Mouse (Mus musculus) brain, adult 2 months (tissue): Measurements from ENCODE around the gene Retreg2.
A peak's percentile ranks its signal among the peaks of the same experiment; 100 is the strongest.

Experiments
- DNase-seq: peaks from one replicate; pipeline ENCODE4 v3.0.0; 2011; ENCODE audit warnings: low read depth, low spot score

Gene Retreg2

DNA sequence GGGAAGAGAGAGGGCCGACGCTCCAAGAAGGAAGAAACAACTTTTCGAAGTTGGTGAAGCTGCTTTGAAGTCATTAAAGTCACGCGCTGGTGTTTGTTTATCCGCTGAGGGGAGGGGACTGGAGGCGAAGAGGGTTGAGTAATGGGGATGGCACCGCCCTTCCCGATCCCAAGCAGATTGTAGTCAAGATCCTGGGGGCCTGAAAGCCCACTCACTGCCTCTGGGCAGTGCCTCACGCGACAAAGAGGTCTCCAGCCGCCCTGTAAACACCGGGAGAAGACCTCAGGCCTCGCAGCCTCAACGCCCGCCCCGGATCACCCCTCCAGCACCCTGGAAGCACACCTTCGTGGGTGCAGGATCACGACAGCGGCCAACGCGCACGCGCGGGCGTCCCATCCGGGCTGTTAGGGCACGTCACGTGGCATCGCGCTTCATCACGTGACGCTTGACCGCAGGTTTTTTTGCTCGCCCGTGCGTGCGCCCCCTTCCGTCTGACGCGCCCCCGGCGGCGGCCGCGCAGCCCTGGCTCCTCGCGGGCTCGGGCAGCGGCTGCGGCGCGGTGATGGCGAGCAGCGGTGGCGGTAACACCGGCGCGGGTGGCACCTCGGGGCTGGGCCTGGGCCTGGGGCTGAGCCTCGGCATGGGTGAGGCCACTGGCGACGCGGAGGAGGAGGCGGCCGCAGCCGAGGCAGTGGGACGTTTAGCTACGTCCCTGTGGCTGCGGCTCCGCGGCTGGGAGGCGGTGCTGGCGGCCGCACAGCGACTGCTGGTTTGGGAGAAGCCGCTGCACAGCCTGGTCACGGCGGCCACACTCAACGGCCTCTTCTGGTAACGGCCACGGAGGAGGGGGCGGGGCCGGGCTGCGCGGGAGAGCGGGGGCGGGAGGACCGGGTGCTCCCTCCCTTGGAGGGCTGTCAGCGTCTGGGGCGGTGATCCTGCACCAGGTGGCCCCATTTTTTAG, at the start of gene Retreg2, which contains the start of gene Cnppd1:
Gene Retreg2, plus strand, starts transcription at position 478 of the 961 bp plus-strand sequence.
Gene Cnppd1, minus strand, starts transcription at position 411 of the 961 bp plus-strand sequence.
- peak; percentile 98 for DNase-seq

DNA sequence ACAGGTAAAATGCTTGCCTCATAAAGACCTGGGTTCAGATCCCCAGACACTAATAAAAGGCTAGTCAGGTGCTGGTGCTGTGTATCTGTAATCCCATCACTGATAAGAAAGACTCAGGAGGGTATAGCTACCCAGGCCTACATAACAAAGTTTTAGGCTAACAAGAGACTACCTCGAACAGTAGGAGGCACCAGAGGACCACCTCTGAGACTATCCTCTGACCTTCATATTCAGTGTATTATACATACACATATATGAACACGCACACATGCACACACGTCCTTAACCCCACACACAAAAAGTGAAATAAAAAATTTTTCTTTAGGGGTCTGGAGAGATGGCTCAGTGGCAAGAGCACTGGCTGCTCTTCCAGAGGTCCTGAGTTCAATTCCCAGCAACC, 20.4 kb upstream of the Retreg2 start:
- no peak for DNase-seq

DNA sequence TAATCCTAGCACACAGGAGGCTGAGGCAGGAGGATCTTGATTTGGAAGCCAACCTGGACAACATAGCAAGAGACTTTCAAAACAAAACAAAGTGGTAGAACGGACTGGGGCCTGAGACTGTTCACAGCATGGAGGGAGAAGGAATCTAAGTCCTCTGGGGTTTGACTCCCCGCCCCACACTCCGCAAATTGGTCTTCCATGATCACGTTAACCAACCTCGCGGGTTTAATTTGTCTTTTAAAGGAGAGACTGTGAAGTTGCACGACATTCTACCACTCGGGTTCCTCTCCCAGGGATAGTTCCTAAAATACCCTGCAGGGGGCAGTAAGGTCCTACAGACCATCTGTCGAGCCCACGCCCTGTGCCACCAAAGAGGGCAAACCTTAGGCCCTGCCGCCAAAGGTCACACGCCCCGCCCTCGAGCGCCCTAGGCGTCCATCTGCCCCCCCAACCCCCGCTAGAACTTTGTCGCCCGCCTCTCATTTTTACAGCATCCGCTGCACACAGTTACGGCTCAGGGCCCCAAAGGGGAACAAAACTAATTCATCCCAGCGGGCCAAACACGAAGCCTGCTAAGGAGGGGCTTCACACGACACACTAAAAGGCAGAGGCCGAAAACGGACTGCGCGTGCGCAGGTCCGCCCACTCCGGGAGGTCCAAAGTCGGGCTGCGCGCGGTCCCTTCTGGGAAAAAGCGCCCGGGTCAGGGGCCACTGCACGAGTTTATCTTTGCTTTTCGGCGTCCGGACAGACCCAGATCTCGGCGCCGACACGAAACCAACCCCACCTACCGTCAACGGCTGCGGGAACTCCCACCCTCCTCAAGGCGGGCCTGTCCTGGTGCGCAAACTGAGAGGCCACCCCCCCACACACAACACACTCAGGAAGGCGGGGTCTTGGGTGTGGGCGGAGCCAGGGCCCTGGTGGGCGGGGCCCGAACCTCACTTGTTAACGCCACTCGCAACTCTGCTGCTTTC, 17.9 kb upstream of the Retreg2 start, which contains the start of gene Nhej1:
Gene Nhej1, minus strand, starts transcription at position 855 of the 976 bp plus-strand sequence.
- peak; percentile 97 for DNase-seq

DNA sequence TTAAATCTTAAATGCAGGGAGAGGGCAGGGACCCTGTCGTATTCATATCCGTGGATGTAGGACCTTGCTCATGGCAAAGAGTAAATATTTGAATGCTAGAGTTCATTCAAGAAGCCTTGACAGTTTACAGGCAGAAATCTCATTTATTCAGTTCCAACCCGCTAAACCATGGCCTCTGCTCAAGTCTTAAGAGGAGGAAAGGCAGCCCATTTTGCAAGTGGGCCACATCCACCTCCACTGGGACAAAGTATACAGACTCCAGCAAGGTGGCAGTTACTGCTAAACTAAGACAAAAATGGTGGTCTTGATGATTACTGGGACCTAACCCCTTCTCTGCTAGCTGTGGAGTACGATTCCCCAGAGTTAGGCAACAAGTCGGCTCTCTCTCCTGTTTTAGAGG, 17.2 kb upstream of the Retreg2 start:
- no peak for DNase-seq

DNA sequence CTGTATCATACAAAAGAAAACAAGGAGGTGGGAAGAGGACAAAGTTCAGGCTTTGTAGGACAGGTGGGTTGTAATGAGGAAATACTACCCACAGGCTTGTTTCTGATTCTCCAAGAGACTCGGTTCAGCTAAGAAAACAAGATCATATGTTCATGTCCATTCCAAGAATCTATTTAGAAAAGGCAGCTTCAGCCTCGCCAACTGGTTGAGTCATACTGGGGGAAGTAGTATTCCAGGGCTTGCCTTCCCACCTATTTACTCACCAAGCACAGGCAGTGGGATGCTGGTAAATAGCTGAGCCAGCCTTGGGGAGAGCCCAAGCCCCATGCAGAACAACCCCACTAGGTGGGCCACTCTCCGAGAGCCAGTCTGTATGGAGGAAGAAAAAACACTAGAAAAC, 13.9 kb upstream of the Retreg2 start:
- DNase-seq, result peak; percentile 79

DNA sequence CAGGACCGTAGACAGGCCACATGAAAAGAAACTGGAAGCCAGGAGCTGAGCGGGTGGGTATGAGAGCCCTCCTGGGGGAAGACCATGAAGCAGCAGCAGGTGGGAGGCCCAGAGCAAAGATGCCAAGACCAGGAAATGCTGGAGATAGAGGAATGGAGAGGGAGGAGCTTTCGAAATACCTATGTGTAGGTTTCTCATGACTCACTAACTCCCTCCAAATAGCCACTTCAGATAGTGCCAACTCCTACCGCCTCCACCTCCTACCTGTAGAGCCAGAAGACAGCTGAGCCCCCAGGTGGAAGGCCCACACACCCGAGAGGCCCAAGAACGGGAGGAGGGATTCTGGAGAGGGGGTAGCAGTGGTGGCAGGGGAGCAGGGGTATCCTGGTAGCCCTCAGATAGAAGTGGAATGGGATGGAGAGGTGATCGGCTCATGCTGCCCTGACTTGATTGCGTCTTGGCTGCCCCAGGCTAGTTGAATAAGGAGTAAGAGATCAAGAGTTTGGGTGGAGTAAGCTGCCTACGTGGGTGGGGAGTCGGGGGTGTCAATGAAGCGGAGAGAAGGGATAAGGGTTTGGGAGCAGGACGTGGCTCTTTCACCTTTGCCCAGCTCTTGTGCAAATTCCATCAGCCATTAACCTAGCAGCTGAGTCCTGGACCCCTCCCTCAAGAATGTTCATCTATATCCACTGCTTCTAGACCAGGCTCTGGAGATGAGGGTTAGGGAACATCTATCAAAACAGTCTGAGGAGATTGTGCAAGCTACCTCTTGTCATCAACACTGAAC, 9.0 kb upstream of the Retreg2 start, which contains the start of gene Slc23a3:
Gene Slc23a3, minus strand, starts transcription at position 470 of the 787 bp plus-strand sequence.
- peak; percentile 55 for DNase-seq

DNA sequence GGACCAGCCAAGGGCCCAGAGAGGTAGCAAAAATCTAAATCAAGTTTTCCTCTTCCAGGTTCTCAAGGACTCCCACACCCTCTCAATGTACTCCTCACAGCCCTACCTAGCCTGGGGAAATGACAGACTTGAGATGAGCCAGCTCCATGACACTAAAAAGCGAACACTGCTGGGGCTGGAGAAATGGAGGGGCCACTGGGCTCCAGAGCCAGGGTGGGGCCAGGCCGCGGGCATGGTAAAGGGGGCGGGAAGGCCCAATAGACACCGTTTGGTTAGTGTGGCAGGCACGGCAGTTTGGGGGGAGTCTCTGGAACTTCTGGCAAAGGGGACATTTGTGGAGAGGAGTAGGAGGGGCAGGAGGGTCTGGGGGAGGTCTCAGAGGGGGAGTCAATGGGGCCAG, 6.3 kb upstream of the Retreg2 start:
- no peak for DNase-seq

DNA sequence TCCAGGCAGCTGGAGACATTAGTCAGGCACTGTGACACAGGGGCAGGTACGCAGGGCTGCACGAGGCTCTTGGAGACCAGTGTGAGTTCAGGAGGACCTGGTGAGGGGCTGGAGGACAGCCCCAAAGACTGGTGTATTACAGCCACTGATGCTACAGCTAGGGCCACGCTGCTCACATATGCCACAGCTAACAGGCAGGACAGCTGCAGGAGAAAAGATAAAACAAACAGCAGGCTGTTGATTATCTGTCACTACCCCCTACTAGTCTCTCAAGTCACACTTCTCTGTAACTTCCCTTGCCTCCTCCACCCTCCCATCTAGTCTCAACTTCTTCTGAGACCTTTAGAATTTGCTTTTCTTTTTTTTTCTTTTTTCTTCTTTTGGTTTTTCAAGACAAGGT, 5.8 kb upstream of the Retreg2 start:
- no peak for DNase-seq

DNA sequence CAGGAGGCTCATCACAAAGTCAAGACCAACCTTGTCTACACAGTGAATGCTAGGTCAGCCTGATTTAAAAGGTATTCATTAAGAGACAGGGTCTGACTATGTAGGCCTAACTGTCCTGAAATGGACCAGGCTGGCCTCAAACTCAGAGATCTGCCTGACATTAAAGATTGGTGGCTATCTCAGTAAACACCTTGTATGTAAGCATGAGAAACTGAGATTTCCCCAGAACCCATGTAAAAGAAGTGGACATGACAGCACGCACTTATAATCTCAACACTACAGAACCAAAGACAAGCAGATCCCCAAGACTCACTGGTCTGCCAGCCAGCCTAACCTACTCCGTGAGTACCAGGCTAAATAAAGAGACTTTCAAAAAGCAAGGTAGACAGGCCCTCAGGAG, 4.1 kb upstream of the Retreg2 start:
- DNase-seq, result no peak

DNA sequence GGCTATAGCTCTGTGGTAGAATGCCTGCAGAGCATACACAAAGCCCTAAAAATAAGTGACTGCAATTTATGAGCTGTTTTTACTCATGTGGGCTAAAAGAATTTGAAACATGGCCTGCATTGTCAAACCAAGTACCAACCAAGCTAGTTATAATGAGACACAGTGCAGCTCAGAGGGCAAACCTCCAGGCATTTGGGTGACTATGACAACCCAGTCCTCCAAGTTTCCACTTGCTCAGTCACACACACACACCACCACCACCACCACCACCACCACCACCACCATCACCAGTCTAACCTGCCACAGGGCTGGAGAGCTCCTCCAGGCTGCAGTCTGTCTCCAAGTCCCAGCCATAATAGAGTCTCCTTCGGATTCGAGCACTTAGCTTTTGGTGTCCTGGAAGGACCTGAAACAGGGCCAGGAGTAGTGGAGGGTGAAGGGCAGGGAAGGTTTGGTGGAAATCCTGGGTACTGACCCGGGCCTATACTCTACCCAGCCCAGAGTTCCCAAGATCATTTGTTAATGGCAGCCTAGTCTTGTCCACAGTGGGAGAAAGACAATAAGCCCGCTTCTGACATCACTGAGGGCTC, 1.9 kb upstream of the Retreg2 start:
- DNase-seq, result no peak

DNA sequence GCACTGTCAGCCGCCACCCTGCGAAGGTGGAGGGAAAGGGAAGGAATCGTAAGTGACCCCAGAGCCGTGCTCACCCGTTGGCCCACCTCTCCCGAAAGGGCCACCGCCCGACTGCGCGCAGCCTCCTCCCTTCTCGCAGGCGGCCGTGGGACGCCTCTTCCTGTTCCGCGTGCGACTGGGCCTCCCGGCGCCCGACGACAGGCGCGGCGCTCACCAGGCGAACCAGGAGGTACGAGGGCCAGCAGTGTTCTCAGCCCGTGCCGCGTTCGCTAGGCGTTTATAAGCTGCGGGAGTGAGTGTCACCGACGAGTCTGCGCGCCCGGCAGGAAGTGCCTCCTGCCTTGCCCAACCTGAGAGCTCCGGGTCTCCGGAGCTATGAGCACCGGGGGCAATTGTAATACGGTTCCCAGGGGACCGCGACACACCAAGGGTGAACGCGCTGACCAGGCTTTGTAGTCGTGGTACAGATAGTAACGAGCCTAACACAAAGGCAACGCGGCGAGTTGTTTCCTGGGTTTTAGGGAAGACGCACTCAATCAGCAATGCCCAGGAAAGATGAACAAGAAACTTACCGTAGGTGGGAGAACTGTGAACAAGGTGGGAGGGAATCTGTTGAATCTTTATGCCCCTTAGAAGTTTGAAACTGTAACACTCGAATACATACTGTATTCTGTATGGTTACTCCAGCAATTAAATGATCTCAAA, 940 bp upstream of the Retreg2 start:
- peak; percentile 71 for DNase-seq

DNA sequence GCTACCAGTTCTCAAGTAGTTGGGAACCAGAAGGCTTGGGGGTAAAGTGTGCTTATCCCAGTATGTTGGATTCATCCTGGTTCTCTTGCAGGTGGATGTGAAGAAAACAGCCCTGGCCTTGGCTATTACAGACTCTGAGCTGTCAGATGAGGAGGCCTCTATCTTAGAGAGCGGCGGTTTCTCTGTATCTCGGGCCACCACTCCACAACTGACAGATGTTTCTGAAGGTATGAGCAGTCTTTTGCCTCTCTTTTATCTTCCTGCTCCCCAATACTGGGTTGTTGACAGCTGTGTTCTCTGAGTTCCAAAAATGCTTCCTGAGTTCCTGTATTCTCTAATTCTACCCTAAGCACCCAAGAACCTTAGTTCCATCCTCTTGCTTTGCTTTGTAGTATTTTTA, 3.0 kb downstream of the Retreg2 start:
- no peak for DNase-seq

DNA sequence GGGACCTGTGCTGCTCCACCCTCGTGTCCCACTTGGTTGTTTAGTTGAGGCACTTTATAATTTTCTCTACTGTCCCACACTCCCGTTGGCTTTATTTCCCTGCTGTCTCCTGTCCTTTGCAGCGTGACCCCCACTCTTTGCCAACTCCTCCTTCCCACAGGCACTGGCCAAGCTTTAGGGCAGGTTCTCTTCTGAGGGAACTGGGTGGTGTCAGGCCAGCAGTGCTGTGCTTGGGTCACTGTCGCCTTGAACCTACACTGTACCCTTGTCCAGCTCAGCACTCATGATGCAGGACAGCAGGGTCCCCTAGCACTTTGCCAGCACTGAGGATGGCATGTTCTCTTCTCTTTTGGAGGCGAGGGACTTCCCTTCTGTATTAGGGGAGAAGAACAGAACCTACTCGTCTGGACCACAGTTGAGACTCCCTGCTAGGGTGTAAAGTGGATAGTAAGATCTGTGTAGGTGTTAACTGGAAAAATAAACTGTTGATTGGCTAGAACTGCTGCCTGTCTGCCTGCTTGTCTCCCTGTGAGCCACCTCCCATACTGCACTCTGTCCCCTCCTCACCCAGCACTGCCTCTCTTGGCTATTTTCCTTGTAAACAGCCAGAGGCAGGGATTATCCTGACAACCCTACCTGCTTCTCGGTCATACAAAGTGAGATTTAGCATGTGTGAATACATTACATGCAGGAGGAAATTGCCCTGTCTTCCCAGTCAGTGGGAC, 5.0 kb downstream of the Retreg2 start:
- no peak for DNase-seq

DNA sequence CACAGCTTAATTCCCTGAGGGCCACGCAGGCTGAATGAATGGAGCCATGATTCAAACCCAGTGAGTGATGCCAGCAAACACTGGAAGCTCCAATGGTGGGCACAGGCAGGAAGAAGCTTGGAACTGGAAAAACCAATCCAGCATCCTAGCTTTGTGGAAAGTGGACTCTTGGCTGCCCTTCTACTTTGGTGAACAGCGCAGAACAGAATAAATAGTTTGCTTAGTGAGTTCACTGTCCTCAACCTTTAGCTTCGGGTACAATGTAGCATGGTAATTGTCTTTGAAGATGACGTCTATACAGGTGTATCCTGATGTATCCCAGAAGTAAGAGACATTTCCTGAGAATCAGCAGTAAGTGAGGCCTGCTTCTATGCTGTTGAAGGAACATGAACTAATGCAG, 6.1 kb downstream of the Retreg2 start:
- DNase-seq, result no peak

DNA sequence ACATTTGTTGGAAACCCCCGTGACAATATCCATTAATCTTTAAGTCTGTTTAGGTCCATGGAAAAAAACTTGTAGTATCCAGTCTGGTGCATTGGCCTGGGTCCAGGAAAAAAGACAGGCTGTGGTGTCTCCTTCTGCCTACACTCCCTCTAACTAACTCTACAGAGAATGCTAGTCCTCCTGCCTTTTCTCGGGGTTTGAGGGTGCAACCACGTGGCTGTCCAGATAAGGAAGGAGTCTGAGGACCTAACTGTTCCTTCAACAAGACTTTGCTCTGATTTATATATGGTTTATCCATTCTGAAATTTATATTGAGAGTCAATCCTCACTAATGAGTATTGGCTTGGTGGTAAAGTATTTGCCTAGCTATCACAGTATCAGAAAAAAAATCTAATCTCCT, 13.3 kb downstream of the Retreg2 start:
- no peak for DNase-seq

DNA sequence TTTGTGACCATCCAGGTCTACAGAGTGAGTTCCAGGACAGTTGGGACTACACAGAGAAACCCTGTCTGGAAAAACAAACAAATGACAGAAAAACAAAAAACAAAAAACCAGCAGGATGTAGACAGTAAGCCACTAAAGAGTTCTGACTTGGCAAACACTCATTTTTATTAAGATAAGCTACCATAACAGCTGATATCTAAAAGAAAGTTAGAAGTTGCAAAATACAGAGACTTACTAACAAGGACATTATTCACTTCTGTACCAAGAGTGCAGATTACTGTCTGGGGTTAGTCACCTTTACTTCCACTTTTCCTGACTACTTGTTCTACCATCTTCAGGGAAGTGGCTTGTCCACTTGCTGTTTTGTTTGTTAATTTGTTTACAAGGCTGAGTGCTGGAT, 16.4 kb downstream of the Retreg2 start:
- no peak for DNase-seq

DNA sequence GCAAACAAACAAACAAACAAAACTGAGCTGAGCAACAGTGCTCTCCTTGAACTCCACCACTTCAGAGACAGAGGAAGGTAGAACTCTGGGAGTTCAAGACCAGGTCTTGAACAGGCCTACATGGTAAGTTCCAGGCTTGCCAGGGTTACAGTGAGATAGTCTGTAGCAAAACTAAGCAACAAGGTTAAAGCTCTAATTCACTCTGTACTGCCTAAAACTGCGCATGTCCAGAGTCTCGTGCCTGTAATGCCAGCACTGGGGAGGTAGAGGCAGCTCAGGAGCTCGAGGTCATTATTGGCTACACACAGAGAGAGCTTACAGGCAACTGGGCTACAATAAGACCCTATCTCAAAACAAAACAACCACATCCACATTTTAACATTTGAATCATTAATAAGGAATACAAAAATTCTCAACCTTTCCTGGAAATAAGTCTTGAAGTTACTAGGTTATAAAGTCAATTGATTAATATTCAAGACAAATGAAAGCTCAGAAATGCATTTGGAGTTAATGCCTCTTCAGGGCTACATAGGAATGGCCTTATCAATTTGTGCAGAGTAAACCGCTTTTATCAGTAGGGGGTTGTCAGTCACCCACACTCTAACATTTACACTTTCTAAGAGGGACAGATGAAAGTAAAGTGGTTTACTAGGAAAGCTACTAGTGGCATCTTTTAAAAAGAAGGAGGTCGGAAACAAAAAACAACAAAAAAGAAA, 17.1 kb downstream of the Retreg2 start:
- no peak for DNase-seq

DNA sequence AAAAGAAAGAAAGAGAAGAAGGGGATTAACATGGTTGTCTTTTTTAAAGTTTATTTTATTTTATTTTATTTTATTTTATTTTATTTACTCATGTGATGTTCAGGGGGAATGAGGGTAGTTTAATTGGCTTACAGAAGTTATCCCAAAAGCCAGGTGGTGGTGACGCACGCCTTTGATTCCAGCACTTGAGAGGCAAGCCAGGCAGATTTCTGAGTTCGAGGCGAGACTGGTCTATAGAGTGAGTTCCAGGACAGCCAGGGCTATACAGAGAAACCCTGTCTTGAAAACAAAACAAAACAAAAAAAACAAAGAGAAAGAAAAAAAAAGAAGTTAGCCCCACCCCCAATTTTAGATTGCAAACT, 17.7 kb downstream of the Retreg2 start:
- DNase-seq, result no peak

DNA sequence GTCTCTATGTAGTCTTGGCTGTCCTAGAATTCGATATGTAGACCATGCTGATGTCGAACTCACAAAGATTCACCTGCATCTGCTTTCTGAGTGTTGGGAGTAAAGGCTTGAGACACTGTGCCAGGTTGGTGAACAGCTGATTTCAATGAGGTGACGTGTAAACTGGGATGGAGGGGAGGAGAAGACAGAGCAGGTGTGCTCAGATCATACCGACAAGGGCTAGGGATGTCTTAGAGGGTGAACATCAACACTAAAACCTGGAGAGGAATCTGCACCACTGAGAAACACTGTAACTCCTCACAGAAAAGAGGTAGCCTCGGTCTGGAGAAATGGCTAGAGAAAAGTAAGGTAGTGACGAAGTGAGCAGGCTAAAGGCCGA, 25.5 kb downstream of the Retreg2 start:
- no peak for DNase-seq
